Mouse (Mus musculus): ENCODE data around the gene Serinc4.

Gene Serinc4

GRCm38 (mm10) chr2:121396624-121397023 is 60.0 kb downstream of the Serinc4 start:
- DNase-seq (ENCODE audit: low read depth, low spot score), result peak; percentile 58

Measured in WW6 (cell line).